Mouse (Mus musculus): Measurements from ENCODE around the gene Vmn1r77.

DNA sequence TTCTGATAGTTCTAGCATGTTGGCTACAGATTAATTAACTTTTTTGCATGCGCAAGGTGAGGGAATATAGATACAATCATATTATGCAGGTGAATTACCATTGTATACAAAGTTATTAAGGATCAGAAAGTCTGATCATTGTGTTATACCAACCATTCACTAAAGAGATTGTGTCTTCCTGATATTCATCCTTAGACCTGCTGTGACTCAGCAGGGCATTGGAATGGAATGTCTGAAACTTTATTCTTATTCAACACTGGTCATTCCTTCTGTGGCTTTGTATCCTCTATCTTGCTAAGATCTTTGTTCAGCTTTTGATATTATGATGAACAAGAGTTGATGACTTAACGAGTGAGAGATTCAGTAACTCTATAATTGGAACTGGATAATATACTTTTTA is 4.1 kb downstream of the Vmn1r77 start:
- no peak for TF ChIP-seq CTCF (IDR thresholded peaks at IDR 0.05; ENCODE audit: low read depth)
- TF ChIP-seq EP300 (IDR thresholded peaks at IDR 0.05; ENCODE audit: low read depth): no peak

Data from liver, embryonic 14.5 days (tissue).